Mouse (Mus musculus): Measurements from ENCODE around the gene Prkcg.
"Not testable (repeated sequence)": the region's sequence is repeated elsewhere in the genome, so short reads cannot be mapped to it uniquely, and the experiment has no call there.

Prkcg gene

DNA sequence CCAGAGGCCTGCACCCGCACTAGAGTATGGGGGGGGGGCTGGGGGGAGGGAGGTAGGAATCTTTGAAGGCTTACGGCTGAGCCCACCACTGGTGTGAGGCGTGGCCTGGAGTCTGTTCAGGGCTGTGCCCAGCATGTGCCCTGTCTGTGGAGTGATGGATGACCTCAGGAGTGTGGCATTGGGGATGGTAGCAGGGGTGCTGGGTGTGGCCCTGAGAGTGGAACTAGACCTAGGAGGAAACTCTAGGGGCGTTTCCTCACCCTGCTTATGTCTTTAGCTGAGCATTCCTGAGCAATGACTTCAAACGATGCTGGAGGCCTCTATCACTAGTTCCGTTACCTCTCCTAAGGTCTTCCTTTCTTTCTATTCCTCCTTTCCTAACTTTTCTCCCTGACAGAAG lies 2.2 kb downstream of the Prkcg start:
- DNase-seq = no peak

GRCm38 (mm10) chr7:3291764-3292163 lies 2.8 kb downstream of the Prkcg start:
- DNase-seq = no peak

DNA sequence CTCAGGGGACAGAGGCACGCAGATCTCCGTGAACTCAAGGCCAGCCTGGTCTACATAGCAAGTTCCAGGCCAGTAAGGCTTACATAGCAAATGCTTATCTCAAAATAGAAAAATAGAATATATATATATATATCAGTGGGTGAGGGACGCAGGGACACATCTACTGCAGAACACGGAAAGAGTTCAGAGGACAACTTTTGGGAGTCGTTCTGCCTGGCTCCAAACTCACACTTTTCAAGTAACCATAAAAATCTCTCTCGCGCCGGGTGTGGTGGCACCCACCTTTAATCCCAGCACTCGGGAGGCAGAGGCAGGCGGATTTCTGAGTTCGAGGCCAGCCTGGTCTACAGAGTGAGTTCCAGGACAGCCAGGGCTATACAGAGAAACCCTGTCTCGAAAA lies 3.3 kb downstream of the Prkcg start:
- DNase-seq = not testable (repeated sequence)

DNA sequence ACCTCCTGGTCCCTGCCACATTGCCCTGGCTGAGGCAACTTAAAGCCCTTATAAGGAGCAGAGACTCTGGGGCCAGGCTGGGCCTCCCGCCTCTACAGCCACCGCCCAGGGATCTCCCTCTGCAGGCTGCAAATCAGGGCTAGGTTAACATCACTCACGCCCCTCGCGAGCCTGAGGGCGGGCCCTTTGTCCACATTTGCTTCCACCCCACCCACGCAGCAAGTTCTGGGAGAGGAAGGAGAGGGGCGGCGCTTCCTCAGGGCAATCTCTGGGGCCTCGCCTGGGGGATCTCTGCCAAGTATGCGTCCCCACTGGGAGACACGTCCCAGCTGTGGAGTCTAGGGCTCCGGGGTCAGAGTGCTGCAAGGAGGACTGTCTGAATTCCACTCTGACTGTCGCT lies 3.8 kb downstream of the Prkcg start:
- DNase-seq = peak; percentile 37

DNA sequence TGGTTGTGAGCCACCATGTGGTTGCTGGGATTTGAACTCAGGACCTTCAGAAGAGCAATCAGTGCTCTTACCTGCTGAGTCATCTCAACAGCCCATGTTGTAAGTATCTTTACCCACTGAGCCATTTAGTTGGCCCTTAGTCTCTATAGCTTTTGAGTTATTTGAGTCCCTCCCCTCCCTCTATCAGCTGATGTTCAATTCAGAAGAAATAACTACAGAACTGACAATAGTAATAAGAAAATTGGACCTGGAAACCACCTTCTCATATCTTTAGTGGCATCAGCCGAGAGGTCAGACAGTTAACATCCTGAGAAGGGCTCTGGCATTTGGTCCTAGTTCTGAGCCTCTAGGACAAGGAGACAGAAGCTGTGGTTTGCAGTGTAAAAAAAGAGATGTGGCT lies 5.8 kb downstream of the Prkcg start:
- DNase-seq = no peak

- DNase-seq = no peak
Observed at GRCm38 (mm10) chr7:3295321-3296110, 6.5 kb downstream of the Prkcg start.

DNA sequence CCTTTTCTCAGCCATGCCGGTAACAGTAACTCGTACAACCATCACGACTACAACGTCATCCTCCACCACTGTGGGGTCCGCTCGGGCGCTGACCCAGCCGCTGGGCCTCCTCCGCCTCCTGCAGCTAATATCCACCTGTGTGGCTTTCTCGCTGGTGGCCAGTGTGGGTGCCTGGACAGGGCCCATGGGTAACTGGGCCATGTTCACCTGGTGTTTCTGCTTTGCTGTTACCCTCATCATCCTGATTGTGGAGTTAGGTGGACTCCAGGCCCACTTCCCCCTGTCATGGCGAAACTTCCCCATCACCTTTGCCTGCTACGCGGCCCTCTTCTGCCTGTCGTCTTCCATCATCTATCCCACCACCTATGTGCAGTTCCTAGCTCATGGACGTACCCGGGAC lies 7.7 kb downstream of the Prkcg start:
- no peak for DNase-seq

DNA sequence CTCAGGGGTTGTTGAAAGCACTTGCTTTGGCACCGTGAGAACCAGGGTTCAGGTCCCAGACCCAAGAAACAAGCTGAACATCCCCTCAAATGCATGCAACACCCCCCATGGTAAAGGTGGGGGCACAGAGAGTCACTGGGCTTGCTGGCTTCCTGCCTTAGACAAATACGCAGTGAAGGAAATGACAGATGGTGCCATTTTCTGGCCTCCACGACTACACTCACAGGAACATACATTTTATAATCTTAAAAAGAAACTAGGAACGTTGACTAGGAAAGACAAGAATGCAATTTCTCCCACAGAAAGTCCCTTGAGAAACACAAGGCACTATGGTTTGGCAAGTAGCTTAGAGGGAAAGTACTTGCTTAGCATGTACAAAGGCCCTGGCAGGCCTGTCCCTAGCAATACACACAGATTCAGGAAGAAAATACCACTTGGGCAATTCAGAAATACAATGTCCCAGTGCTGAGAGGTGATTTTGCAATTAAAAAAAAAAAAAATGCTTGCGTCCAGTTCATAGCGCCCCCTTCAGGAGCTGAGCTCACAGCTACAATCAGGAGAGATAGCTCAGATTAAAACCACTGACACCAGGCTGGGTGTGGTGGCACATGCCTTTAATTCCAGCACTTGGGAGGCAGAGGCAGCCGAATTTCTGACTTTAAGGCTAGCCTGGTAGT lies 11.1 kb downstream of the Prkcg start:
- peak; percentile 31 for DNase-seq

- no peak for DNase-seq
Observed at GRCm38 (mm10) chr7:3300891-3301627, 12.1 kb downstream of the Prkcg start.

GRCm38 (mm10) chr7:3301628-3302555 lies 12.9 kb downstream of the Prkcg start:
- no peak for DNase-seq

DNA sequence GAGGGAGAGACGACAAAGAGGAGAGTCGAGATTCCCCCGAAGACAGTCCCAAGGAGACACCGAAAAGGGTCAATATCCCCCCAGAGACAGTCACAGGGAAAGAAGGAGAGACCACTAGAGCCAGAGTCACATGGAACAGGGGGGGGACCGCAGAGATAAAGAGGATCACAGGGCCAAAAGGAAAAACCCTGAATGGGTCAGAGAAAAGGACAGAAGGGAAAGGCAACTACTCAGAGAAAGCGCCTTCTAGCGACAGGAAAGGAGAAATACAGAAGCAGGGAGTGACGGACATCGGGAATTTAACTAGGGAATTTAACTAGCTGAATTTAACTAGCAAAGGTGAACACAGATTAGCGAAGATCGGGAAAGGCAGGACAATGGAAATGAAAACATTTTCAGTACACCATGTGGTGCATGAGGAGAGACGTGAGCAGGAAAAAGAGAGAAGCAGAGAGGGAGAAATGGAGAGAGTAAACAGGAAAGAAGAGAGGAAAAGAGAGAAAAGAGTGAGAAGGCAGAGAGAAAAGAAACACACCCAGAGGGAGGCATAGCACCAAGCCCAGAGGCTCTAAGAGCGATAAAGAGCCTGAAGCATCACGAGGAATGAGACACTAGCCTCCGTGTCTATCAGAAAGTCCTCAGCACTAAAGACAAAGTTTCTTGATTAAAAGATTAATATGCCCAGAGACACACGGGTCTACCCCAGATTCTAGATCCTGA lies 13.7 kb downstream of the Prkcg start:
- DNase-seq = no peak

GRCm38 (mm10) chr7:3303276-3303781 lies 14.3 kb downstream of the Prkcg start:
- peak; percentile 57 for DNase-seq

GRCm38 (mm10) chr7:3303789-3304188 lies 14.8 kb downstream of the Prkcg start:
- DNase-seq = no peak

DNA sequence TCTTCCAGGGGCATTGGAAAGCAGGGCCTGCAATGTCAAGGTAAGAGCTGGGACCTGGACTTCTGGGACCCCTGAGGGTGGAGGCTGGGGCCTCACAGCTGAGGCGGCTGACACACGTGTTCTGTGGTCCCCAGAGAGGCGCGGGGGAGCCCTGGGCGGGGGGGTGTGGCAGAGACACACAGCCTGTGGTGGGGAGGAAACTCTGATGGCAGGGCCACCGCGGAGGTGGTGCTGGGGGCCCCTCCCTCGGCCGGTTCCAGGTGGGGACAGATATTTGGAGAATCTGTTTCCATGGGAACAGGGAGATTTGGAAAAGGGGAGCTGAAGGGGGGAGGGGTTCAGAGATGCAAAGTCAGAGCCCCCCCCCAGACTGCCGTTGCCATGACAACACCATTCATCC lies 15.3 kb downstream of the Prkcg start:
- DNase-seq = peak; percentile 37

GRCm38 (mm10) chr7:3306400-3306799 lies 17.4 kb downstream of the Prkcg start:
- no peak for DNase-seq

GRCm38 (mm10) chr7:3308646-3309045 lies 19.7 kb downstream of the Prkcg start:
- DNase-seq = no peak

DNA sequence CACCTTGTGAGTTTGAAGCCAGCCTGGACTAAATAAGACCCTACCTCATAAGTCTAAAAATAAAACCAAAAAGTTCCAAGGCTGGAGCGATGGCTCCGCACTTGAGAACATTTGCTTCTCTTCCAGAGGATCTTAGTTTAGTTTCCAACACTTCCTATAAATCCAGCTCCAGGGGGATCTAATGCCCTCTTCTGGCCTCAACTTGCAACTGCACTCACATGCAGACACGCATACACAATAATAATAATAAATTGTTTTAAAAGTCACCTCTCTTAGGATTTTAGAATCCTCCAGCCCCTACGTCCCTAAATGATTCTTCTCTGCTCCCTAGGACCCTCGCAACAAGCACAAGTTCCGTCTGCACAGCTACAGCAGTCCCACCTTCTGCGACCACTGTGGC lies 21.3 kb downstream of the Prkcg start:
- DNase-seq = no peak

- DNase-seq = no peak
Observed at GRCm38 (mm10) chr7:3313571-3313970, 24.6 kb downstream of the Prkcg start.

DNA sequence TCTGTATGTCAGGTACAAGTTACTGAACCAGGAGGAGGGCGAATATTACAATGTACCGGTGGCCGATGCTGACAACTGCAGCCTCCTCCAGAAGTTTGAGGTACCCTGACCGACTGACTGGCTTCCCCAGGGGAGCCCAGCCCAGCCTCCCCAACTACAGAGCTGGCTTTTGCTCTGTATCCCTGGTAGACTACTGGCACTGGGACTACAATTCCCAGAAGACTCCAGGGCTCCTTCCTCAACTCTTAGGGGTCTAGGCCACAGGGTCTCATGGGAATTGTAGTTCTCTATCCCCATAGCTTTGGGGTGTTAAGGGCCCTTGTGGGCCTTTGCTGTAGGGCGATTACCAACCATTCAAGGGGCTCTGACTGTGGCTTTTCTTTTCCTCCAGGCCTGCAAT lies 25.1 kb downstream of the Prkcg start:
- DNase-seq = no peak

DNA sequence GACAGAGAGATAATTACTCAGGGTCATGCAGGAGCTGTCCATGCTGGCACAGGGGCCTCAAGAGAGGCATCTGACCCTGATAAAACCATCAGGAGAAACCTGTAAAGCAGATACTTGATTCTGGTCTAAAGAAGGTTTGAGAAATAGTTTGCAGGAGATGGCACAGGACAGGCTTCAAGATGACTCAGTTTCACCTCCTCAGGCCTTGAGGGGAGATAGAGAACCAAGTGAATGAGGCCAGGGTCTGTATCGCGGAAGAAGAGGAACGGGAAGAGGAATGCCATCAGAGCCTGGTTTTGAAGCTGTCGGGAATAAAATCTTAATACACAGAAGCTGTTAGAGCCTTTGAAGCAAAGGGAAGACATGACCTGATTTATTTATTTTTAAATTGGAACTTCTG lies 28.7 kb downstream of the Prkcg start:
- DNase-seq = no peak

DNA sequence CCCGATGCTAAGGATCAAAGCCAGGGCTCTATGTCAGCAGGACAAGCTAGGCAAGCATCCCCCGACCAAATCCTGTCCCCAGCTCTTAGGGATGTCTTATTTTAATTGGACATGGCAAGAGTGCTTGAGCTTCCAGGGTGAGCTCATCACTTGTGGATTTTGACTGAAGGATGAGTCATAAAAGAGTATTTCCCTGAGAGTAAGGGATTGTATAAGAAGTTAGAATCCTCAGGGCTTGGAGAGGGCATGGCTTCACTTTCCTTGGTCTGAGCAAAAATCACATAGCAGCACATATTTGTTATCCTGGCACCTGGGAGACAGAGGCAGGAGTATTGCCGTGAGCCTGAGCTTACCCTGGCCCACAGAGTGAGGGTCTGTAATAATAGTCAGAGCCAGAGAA lies 31.9 kb downstream of the Prkcg start:
- no peak for DNase-seq

GRCm38 (mm10) chr7:3323826-3324225 lies 34.8 kb downstream of the Prkcg start:
- DNase-seq = no peak

Measured in thymus, postnatal 4 days (tissue).